Mouse (Mus musculus) brown adipose tissue, adult 24 weeks (tissue): ENCODE measurements around the gene Cwc25. TPM values are rescaled to one million over a fixed set of nuclear protein-coding genes. Genes with fewer than 3 reads are reported as not detected.

Experiments
- H3K27ac ChIP-seq: fragments of 200-500 bp; replicated peaks from 2 replicates; pipeline ENCODE4 v1.5.1; 2012; ENCODE audit warnings: low read depth, mild to moderate bottlenecking, low read length
- H3K4me1 ChIP-seq: fragments of 200-500 bp; 2 replicates; pipeline ENCODE4 v1.6.1; 2012; ENCODE audit warnings: low read length, mixed read lengths; ENCODE audit not compliant: control insufficient read depth, insufficient read depth, insufficient read length
- H3K4me3 ChIP-seq: fragments of 200-500 bp; 2 replicates; pipeline ENCODE4 v1.5.1; 2012; ENCODE audit warnings: low read depth, mild to moderate bottlenecking, low read length, moderate library complexity; ENCODE audit not compliant: insufficient read depth
- polyA plus RNA-seq: library from polyadenylated mRNA; stranded (reverse); fragments of >200 nt; gene quantifications from 2 replicates; pipeline ENCODE4 v1.2.4, GENCODE M21; 2012; ENCODE audit not compliant: missing spikeins, insufficient read depth, insufficient read length

Gene Cwc25
- polyA plus RNA-seq, 1 experiment = 7.1 TPM

DNA sequence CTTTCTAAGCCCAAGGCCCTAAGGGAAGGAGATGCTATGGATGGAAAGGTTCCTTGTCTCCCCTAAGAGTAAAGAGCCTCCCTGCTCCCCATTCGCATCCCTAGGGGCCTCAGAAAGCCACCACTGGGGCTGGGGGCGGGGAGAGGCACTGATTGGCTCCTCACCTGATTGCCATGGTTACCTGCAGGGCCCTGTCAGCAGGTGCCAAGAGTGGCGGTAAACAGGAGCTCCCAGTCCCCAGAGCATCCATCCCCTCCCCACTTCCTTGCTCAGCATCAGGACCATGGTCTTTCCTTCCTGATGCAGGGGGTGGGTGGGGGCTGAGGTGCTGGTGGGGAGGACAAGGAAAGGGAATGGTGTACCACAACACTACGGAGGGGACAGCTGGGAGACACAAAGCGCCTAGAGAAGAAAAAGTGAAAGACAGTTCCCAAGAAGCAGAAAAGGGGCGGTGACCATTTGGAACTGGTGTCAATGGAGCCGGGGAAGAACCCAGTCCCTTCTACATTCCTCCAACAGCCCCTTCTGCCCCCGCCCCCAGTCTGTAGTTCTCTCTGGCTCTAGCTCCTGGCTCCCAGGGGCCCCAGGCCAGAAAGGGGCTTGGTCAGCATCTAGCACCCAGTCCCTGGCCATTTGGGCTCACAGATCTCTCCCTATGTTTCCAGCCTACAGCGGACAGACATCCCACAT lies 70.5 kb downstream of the Cwc25 start:
- Histone ChIP-seq H3K27ac (no peak overlapping the region), H3K4me1 (peaks cover under 1% of the 10 kb centered on the region), H3K4me3 (no peak overlapping the region)

Other genes with a start within 250 kb of the Cwc25 start
- gene Srcin1, start 190.4 kb downstream of the Cwc25 start, polyA plus RNA-seq = 0.21 and 0.32 TPM in 2 replicates
- not detected in 2 replicates for gene Epop, start 136.9 kb downstream of the Cwc25 start, polyA plus RNA-seq
- 10.9 and 12.9 TPM in 2 replicates for gene Mllt6, start 103.1 kb downstream of the Cwc25 start, polyA plus RNA-seq
- gene Cisd3, start 80.7 kb downstream of the Cwc25 start, polyA plus RNA-seq = 420 and 579 TPM in 2 replicates
- 6.8 and 12.7 TPM in 2 replicates for gene Pcgf2, start 66.1 kb downstream of the Cwc25 start, polyA plus RNA-seq
- 364 and 464 TPM in 2 replicates for gene Psmb3, start 63.2 kb downstream of the Cwc25 start, polyA plus RNA-seq
- 6.1 and 10.3 TPM in 2 replicates for gene Pip4k2b, start 21.9 kb downstream of the Cwc25 start, polyA plus RNA-seq
- gene 1700001P01Rik, start 9.4 kb upstream of the Cwc25 start, polyA plus RNA-seq = not detected in 2 replicates
- 268 and 348 TPM in 2 replicates for gene Rpl23, start 15.9 kb upstream of the Cwc25 start, polyA plus RNA-seq
- gene Lasp1, start 32.4 kb upstream of the Cwc25 start, polyA plus RNA-seq = 56.3 and 58.1 TPM in 2 replicates
- 0.59 and 2.0 TPM in 2 replicates for gene B230217C12Rik, start 74.2 kb upstream of the Cwc25 start, polyA plus RNA-seq
- 1.3 and 1.8 TPM in 2 replicates for gene Fbxo47, start 117.6 kb upstream of the Cwc25 start, polyA plus RNA-seq
- 0.38 and 0.55 TPM in 2 replicates for gene Plxdc1, start 219.9 kb upstream of the Cwc25 start, polyA plus RNA-seq
- 0.87 TPM in 1 of 2 replicates, not detected in the other for gene Arl5c, start 229.6 kb upstream of the Cwc25 start, polyA plus RNA-seq